Mouse (Mus musculus) lung, embryonic 14.5 days (tissue): ENCODE data around the gene Cuedc2. TPM values are rescaled to one million over a fixed set of nuclear protein-coding genes. Genes with fewer than 3 reads are reported as not detected.

ENCODE experiments used
- ATAC-seq: fragments of 200-750 bp; cut with Nextera tagmentation; 2 replicates; pipeline ENCODE4 v1.8.0; 2017; ENCODE audit warnings: mild to moderate bottlenecking, moderate TSS enrichment, moderate library complexity; ENCODE audit not compliant: insufficient read depth
- DNase-seq: peaks from one replicate; pipeline ENCODE4 v3.0.0-alpha.2; 2015
- H3K27ac ChIP-seq: fragments of 300-500 bp; sonication (generic); 2 replicates; pipeline ENCODE4 v1.5.1; 2014; ENCODE audit warnings: low read depth, mild to moderate bottlenecking, moderate library complexity
- H3K27me3 ChIP-seq: fragments of 300-500 bp; sonication (generic); 2 replicates; pipeline ENCODE4 v1.6.1; 2014; ENCODE audit warnings: low read length, control low read depth; ENCODE audit not compliant: insufficient read depth
- H3K36me3 ChIP-seq: fragments of 300-500 bp; sonication (generic); 2 replicates; pipeline ENCODE4 v1.6.1; 2014; ENCODE audit warnings: control low read depth; ENCODE audit not compliant: insufficient read depth
- H3K4me1 ChIP-seq: fragments of 300-500 bp; sonication (generic); 2 replicates; pipeline ENCODE4 v1.6.1; 2014; ENCODE audit warnings: antibody characterized with exemption, control low read depth; ENCODE audit not compliant: insufficient read depth
- H3K4me2 ChIP-seq: fragments of 300-500 bp; sonication (generic); 2 replicates; pipeline ENCODE4 v1.6.1; 2014; ENCODE audit warnings: mild to moderate bottlenecking
- H3K4me3 ChIP-seq: fragments of 300-500 bp; sonication (generic); 2 replicates; pipeline ENCODE4 v1.5.1; 2014; ENCODE audit warnings: low read depth, low read length
- H3K9ac ChIP-seq: fragments of 300-500 bp; sonication (generic); 2 replicates; pipeline ENCODE4 v1.6.1; 2014
- H3K9me3 ChIP-seq: fragments of 300-500 bp; sonication (generic); 2 replicates; pipeline ENCODE4 v1.6.1; 2016; ENCODE audit warnings: low read depth, low read length, control low read depth
- CTCF ChIP-seq: IDR thresholded peaks from 2 replicates; pipeline ENCODE4 v1.5.1; 2016; ENCODE audit warnings: antibody characterized with exemption, low read depth
- WGBS: fragments of 180-500 bp; shearing (Covaris S2); extraction: QIAGEN DNeasy Blood & Tissue Kit; methylation state at CpG from one replicate; pipeline ENCODE4 v1.1.7; 2014; 5-methylcytosine and 5-hydroxymethylcytosine counted together
- polyA plus RNA-seq: library from polyadenylated mRNA; unstranded; fragments of >200 nt; fragmentation: Nextera tagmentation; extraction: Ambion mirVana; gene quantifications from 2 replicates; pipeline ENCODE4 v1.2.1, GENCODE M21; 2014

Gene Cuedc2
- polyA plus RNA-seq, 1 experiment from 2014 or later = 145 TPM

DNA sequence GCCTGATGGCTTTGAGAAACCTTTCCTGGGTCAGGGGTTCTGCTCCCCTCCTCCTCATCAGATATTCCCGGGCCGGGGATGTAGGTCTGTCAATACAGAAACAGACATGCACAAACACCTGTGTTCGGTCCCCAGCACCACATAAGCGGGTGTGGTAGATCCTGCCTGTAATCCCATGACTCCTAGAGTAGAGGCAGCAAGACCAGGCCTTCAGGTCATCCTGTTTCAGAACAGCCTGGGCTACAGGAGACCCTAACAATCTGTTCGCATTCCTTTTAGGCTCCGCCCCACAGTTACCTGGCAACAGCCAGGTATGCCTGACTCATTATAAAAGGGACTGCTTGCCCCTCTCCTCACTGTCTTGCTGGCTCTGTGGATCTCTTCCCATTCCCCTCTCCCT, 11.0 kb upstream of the Cuedc2 start:
- peak; percentile 21 for DNase-seq
- H3K4me3 ChIP-seq = peak overlapping the region; percentile 65
- WGBS = 27% methylated on average over 6 of the region's 6 CpGs
- no peaks in the 10 kb centered on the region for H3K36me3 ChIP-seq
- H3K4me2 ChIP-seq = peak overlapping the region; percentile 94
- H3K9me3 ChIP-seq = no peaks in the 10 kb centered on the region
- no peaks in the 10 kb centered on the region for H3K27me3 ChIP-seq
- TF ChIP-seq CTCF = no peak
- H3K9ac ChIP-seq = peak overlapping the region; percentile 74
- 0 out of 2 replicates have a peak, but pooled peaks cover 4% of the 10 kb centered on the region for H3K4me1 ChIP-seq
- ATAC-seq = peak; percentile 57
- H3K27ac ChIP-seq = peak overlapping the region; percentile 77; the same call in 1 of the 2 replicates

DNA sequence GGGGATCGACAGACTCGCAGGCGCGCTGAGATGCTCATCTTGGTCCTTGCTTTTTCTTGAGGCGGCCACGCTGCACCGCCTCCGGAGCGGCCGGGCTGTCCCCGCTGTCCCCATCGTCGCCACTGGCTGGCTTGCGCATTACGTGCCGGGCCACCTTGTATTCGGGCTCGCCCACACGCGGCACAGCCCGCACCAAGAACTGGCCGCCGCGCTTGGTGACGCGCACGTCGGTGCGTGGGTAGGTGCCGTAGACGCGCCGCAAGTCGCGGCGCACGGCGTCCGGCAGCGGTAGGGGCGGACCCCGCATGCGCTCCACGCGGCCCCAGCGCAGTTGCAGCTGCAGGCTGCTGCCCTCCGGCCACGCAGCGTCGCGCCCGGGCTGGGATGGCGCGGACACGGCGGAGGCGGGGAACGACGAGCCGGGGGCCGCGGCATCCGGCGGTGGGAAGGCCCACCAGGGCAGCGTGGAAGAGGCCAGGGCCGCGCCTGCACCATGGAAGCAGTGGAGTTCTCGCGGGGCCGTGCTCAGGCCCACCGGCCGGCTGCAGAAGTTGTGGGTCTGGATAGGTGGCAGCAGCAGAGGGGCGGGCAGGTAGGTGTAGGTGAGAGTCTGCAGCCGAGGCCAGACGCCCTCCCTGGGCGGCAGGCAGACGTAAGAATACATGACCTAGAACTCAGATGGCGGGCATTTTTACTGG, 10.4 kb upstream of the Cuedc2 start:
- Histone ChIP-seq H3K4me3 (peak overlapping the region; percentile 65), H3K4me2 (peak overlapping the region; percentile 94), H3K9me3 (no peaks in the 10 kb centered on the region), H3K4me1 (0 out of 2 replicates have a peak, but pooled peaks cover 4% of the 10 kb centered on the region), H3K9ac (peak overlapping the region; percentile 74), H3K36me3 (no peaks in the 10 kb centered on the region), H3K27ac (peak overlapping the region; percentile 77), H3K27me3 (no peaks in the 10 kb centered on the region)
- under 1% methylated on average over 72 of the region's 78 CpGs for WGBS
- ATAC-seq (peak; percentile 87), DNase-seq (peak; percentile 85)
- no peak for TF ChIP-seq CTCF

DNA sequence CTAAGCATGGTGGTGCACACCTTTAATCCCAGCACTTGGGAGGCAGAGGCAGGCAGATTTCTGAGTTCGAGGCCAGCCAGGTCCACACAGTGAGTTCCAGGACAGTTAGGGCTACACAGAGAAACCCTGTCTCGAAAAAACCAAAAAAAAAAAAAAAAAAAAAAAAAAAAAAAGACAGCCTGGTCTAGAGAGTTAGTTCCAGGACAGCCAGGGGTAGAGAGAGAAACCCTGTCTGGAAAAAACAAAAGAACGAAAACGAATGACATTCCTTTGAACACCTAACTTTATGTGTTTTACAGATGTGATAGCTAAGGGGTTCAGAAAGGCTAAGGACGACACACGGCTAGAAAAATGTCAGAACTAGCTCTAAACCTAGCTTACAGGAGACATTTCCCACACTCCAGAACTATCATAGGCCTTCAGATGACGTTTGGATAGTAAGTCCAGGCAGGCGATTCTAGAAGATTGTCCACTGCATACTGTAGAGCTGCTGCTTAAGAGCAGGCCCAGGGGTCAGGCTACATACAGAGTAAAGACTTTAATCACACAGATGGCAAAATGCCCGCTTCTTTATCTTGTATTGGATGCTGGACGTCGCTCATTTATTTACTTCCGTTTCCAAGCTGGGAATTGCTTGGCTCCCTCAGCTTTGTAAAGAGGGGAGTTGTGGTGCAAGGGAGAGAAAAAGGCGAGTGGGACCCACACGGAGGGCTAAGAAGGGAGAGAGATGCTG, 9.6 kb upstream of the Cuedc2 start:
- H3K27ac ChIP-seq = peak overlapping the region; percentile 77; the same call in 1 of the 2 replicates
- H3K27me3 ChIP-seq = no peaks in the 10 kb centered on the region
- DNase-seq = peak; percentile 73
- no peaks in the 10 kb centered on the region for H3K36me3 ChIP-seq
- H3K9me3 ChIP-seq = no peaks in the 10 kb centered on the region
- peak overlapping the region; percentile 94 for H3K4me2 ChIP-seq
- H3K9ac ChIP-seq = peak overlapping the region; percentile 74
- H3K4me1 ChIP-seq = 0 out of 2 replicates have a peak, but pooled peaks cover 4% of the 10 kb centered on the region
- 26% methylated on average over 14 of the region's 14 CpGs for WGBS
- ATAC-seq = peak; percentile 15; the same call in 1 of the 2 replicates
- peak overlapping the region; percentile 65 for H3K4me3 ChIP-seq
- no peak for TF ChIP-seq CTCF

DNA sequence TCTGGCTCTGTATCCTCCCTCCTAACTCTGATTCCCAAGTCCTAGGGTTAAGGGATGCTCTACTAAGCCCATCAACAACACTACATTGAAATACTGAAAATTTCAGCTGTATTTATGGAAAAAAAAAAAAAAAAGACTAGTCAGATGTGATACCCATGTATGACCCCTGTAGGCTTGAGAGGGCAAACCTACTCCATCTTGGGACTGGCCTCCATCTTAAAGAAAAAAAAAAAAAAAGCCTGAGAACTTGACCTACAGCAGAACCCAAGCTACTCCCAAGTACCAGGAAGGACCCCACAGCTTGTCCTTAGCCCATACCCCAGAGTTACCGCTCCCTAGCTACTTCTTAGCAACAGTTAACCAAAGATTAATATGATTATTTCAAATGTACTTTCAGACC, 8.6 kb upstream of the Cuedc2 start:
- no peak for DNase-seq

DNA sequence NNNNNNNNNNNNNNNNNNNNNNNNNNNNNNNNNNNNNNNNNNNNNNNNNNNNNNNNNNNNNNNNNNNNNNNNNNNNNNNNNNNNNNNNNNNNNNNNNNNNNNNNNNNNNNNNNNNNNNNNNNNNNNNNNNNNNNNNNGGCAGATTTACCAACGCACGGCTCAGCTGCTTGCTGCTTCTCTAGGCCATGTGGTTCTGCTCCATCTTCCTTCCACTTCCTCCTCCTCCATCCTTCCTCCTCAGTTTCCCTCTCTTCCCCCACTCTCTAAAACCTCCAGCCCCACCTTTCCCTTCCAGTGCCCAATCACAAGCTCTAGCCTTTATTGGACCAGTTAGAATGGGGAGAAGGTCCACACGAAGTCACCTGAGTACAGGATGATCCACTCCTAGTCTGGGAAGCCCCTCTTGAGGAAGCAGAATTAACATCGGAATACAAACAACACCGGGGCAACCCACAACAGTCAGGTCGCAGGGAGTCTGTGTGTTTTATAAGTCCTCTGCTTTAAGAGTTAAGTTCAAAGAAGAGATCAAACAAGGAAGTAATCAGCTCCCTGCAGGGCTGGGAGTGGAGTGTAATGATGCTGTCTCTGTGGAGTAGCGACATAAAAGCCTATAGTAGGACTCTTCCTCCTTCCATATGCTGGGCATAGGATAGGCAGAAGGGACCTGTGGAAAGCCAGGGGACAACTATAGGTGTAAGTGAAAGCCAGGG, 6.4 kb upstream of the Cuedc2 start:
- H3K4me3 ChIP-seq = no peak overlapping the region
- H3K27ac ChIP-seq = no peak overlapping the region
- DNase-seq (no peak), ATAC-seq (no peak)
- H3K27me3 ChIP-seq = no peaks in the 10 kb centered on the region
- H3K9ac ChIP-seq = no peak overlapping the region
- TF ChIP-seq CTCF = no peak
- 0 out of 2 replicates have a peak, but pooled peaks cover 4% of the 10 kb centered on the region for H3K4me1 ChIP-seq
- 15% methylated on average over 7 of the region's 7 CpGs for WGBS
- H3K9me3 ChIP-seq = no peaks in the 10 kb centered on the region
- H3K4me2 ChIP-seq = no peak overlapping the region
- H3K36me3 ChIP-seq = no peaks in the 10 kb centered on the region

More for the DNA sequence above, 8.6 kb upstream of the Cuedc2 start:
- no peak for ATAC-seq
- WGBS = 97% methylated on average over 1 of the region's 1 CpGs
- Histone ChIP-seq H3K9ac (no peak overlapping the region), H3K9me3 (no peaks in the 10 kb centered on the region), H3K27me3 (no peaks in the 10 kb centered on the region), H3K36me3 (no peaks in the 10 kb centered on the region), H3K4me2 (no peak overlapping the region), H3K27ac (no peak overlapping the region), H3K4me1 (0 out of 2 replicates have a peak, but pooled peaks cover 4% of the 10 kb centered on the region), H3K4me3 (no peak overlapping the region)
- TF ChIP-seq CTCF = no peak

DNA sequence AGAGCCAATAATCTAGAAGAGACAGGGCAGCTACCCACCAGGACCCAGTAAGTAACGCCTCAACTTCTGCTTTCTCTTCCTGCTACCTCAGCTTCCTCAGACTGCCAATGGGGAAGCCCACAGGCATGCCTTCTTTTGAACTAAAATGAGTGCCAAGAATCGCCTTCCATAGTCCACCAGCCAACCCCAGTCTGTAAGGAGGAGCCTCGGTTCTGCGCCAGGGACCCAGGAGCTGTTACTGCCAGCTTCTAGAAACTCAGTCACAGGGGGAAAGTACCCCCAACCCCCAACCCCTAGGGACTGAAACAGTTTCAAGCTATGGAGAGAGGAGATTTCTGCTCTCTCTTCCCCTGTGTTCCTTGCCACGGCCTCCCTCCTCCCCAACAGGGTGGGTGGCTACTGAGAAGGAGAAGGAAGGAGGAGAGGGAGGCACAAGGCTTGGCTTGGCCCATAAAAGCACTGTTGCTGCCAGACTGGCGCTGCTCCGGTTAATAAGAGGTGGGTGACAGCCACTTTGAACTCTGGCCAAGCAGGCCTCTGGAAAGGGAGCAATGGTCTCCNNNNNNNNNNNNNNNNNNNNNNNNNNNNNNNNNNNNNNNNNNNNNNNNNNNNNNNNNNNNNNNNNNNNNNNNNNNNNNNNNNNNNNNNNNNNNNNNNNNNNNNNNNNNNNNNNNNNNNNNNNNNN, 927 bp upstream of the Cuedc2 start:
- Histone ChIP-seq H3K27me3 (no peaks in the 10 kb centered on the region), H3K9ac (no peak overlapping the region), H3K4me2 (peak overlapping the region; percentile 65), H3K27ac (peak overlapping the region; percentile 25), H3K36me3 (no peaks in the 10 kb centered on the region), H3K4me3 (no peak overlapping the region), H3K9me3 (no peaks in the 10 kb centered on the region), H3K4me1 (peaks cover 3% of the 10 kb centered on the region; the same call in 1 of the 2 replicates)
- 59% methylated on average over 7 of the region's 7 CpGs for WGBS
- ATAC-seq (0 out of 2 replicates have a peak, but pooled peaks have one; percentile 5), DNase-seq (no peak)
- no peak for TF ChIP-seq CTCF
